Mouse (Mus musculus): ENCODE data around the gene Fahd1.

- TF ChIP-seq POLR2A (IDR thresholded peaks at IDR 0.05; ENCODE audit: borderline replicate concordance, extremely low read depth, low read depth, low read length) (no peak), CTCF (IDR thresholded peaks at IDR 0.05; ENCODE audit: insufficient read depth, low read length) (no peak)
Measured at GRCm38 (mm10) chr17:24855838-24856464, 5.8 kb upstream of the Fahd1 start.

Measured in lung, adult 2 months (tissue).